Mouse (Mus musculus): Measurements from ENCODE around the gene Gm11559.
"Not testable (repeated sequence)": the region's sequence is repeated elsewhere in the genome, so short reads cannot be mapped to it uniquely, and the experiment has no call there.

Gm11559 gene

GRCm38 (mm10) chr11:99864176-99864575 lies at the start of gene Gm11559:
TSS of gene Gm11559 (plus strand) at chr11:99864476.
- DNase-seq: not testable (repeated sequence)

- DNase-seq: not testable (repeated sequence)
Observed at GRCm38 (mm10) chr11:99815566-99815965, 48.7 kb upstream of the Gm11559 start, which contains the start of gene Gm11564. TSS of gene Gm11564 (minus strand) at chr11:99815666.

- DNase-seq: no peak
Observed at GRCm38 (mm10) chr11:99837966-99838365, 26.3 kb upstream of the Gm11559 start, which contains the start of gene 2300003K06Rik. TSS of gene 2300003K06Rik (minus strand) at chr11:99838066.

- no peak for DNase-seq
Observed at GRCm38 (mm10) chr11:99842185-99842584, 22.1 kb upstream of the Gm11559 start.

GRCm38 (mm10) chr11:99846746-99847145 lies 17.5 kb upstream of the Gm11559 start:
- DNase-seq: no peak

- no peak for DNase-seq
Observed at GRCm38 (mm10) chr11:99851508-99851907, 12.8 kb upstream of the Gm11559 start, which contains the start of gene Krtap4-16. TSS of gene Krtap4-16 (minus strand) at chr11:99851608.

- DNase-seq: no peak
Observed at GRCm38 (mm10) chr11:99854121-99854520, 10.2 kb upstream of the Gm11559 start.

GRCm38 (mm10) chr11:99857617-99858016 lies 6.7 kb upstream of the Gm11559 start, which contains the start of gene Gm11568:
TSS of gene Gm11568 (plus strand) at chr11:99857917.
- DNase-seq: no peak

GRCm38 (mm10) chr11:99858761-99859160 lies 5.5 kb upstream of the Gm11559 start:
- DNase-seq: no peak

GRCm38 (mm10) chr11:99873089-99873488 lies 8.8 kb downstream of the Gm11559 start, which contains the start of gene Krtap9-1:
TSS of gene Krtap9-1 (plus strand) at chr11:99873389.
- DNase-seq: not testable (repeated sequence)

GRCm38 (mm10) chr11:99878887-99879286 lies 14.6 kb downstream of the Gm11559 start, which contains the start of gene Gm11567:
TSS of gene Gm11567 (plus strand) at chr11:99879187.
- not testable (repeated sequence) for DNase-seq

- DNase-seq: no peak
Observed at GRCm38 (mm10) chr11:99907620-99908019, 43.3 kb downstream of the Gm11559 start, which contains the start of gene Krtap31-1. TSS of gene Krtap31-1 (plus strand) at chr11:99907920.

GRCm38 (mm10) chr11:99914451-99914850 lies 50.2 kb downstream of the Gm11559 start, which contains the start of gene Gm11565:
TSS of gene Gm11565 (plus strand) at chr11:99914751.
- no peak for DNase-seq

Measured in thymus, postnatal 36 days (tissue).